Mouse (Mus musculus) midbrain, postnatal 0 days (tissue): ENCODE data around the gene Nxpe5. TPM values are rescaled to one million over a fixed set of nuclear protein-coding genes. Genes with fewer than 3 reads are reported as not detected.

Experiments
- ATAC-seq: fragments of 200-750 bp; cut with Nextera tagmentation; 2 replicates; pipeline ENCODE4 v1.8.0; 2017; ENCODE audit warnings: moderate number of reproducible peaks, mild to moderate bottlenecking, moderate TSS enrichment, moderate library complexity; ENCODE audit not compliant: low FRiP score
- DNase-seq: peaks from one replicate; pipeline ENCODE4 v3.0.0-alpha.2; 2015; ENCODE audit warnings: low spot score
- H3K27ac ChIP-seq: fragments of 300-500 bp; sonication (generic); 2 replicates; pipeline ENCODE4 v1.5.1; 2014; ENCODE audit warnings: low read depth, mild to moderate bottlenecking, low read length, mixed read lengths
- H3K27me3 ChIP-seq: fragments of 300-500 bp; sonication (generic); 2 replicates; pipeline ENCODE4 v1.6.1; 2014; ENCODE audit warnings: low read length, control low read depth, mixed read lengths; ENCODE audit not compliant: insufficient read depth
- H3K36me3 ChIP-seq: fragments of 300-500 bp; sonication (generic); 2 replicates; pipeline ENCODE4 v1.6.1; 2014; ENCODE audit warnings: low read length, control low read depth, mixed read lengths; ENCODE audit not compliant: insufficient read depth
- H3K4me1 ChIP-seq: fragments of 300-500 bp; sonication (generic); 2 replicates; pipeline ENCODE4 v1.6.1; 2014; ENCODE audit warnings: mild to moderate bottlenecking, control low read depth, antibody characterized with exemption, low read length, mixed read lengths; ENCODE audit not compliant: insufficient read depth
- H3K4me2 ChIP-seq: fragments of 300-500 bp; sonication (generic); 2 replicates; pipeline ENCODE4 v1.6.1; 2014; ENCODE audit warnings: low read depth, mild to moderate bottlenecking, low read length, mixed read lengths; ENCODE audit not compliant: poor library complexity, severe bottlenecking
- H3K4me3 ChIP-seq: fragments of 300-500 bp; sonication (generic); 2 replicates; pipeline ENCODE4 v1.5.1; 2014; ENCODE audit warnings: low read depth, mild to moderate bottlenecking, low read length, moderate library complexity
- H3K9ac ChIP-seq: fragments of 300-500 bp; sonication (generic); replicated peaks from 2 replicates; pipeline ENCODE4 v1.6.1; 2014; ENCODE audit warnings: mild to moderate bottlenecking, low read length, moderate library complexity, mixed read lengths; ENCODE audit not compliant: poor library complexity, severe bottlenecking
- H3K9me3 ChIP-seq: fragments of 300-500 bp; sonication (generic); 2 replicates; pipeline ENCODE4 v1.6.1; 2016; ENCODE audit warnings: low read length, control low read depth
- CTCF ChIP-seq: IDR thresholded peaks from 2 replicates; pipeline ENCODE4 v1.5.1; 2016; ENCODE audit warnings: antibody characterized with exemption, mild to moderate bottlenecking
- WGBS: fragments of 180-500 bp; shearing (Covaris S2); extraction: QIAGEN DNeasy Blood & Tissue Kit; methylation state at CpG from one replicate; pipeline ENCODE4 v1.1.7; 2014; 5-methylcytosine and 5-hydroxymethylcytosine counted together
- polyA plus RNA-seq: library from polyadenylated mRNA; unstranded; fragments of >200 nt; fragmentation: Nextera tagmentation; extraction: Ambion mirVana; gene quantifications from 2 replicates; pipeline ENCODE4 v1.2.1, GENCODE M21; 2015
- total RNA-seq: library from RNA; depleted of rRNA; stranded (reverse); fragments of >200 nt; gene quantifications from 2 replicates; pipeline ENCODE4 v1.2.3, GENCODE M21; 2014

Gene Nxpe5
- total and polyA plus RNA-seq, 2 experiments from 2014 or later: not detected

DNA sequence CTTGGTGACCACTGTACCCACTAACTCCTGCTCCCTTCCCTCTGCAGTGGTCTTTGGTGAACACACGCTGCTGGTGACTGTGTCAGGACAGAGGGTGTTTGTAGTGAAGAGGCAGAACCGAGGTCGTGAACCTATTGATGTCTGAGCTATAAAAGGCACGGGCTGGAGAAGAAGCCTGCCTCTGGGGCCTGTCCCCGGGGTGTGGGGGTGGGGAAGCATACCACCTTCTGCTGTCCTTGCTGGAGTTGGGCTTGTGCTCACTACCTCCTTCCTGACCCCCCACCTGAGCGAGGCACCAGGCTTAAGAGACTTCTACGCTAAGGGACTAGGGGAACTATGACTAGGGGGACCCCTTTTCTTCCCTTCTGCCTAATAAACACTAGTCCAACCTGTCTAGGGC, 33.3 kb downstream of the Nxpe5 start:
- 85% methylated on average over 7 of the region's 7 CpGs for WGBS

GRCm38 (mm10) chr5:138260051-138260450, 34.4 kb downstream of the Nxpe5 start:
- H3K27me3 ChIP-seq: no peaks in the 10 kb centered on the region
- no peak for DNase-seq
- H3K36me3 ChIP-seq: peaks cover 33% of the 10 kb centered on the region
- peaks cover 6% of the 10 kb centered on the region; the same call in 1 of the 2 replicates for H3K4me1 ChIP-seq
- TF ChIP-seq CTCF: no peak
- no peaks in the 10 kb centered on the region for H3K9me3 ChIP-seq
- H3K4me2 ChIP-seq: no peak overlapping the region
- H3K4me3 ChIP-seq: no peak overlapping the region
- no peak overlapping the region for H3K27ac ChIP-seq
- 86% methylated on average over 10 of the region's 10 CpGs for WGBS
- ATAC-seq: no peak
- no peak overlapping the region for H3K9ac ChIP-seq

More for the DNA sequence above, 33.3 kb downstream of the Nxpe5 start:
- DNase-seq (no peak), ATAC-seq (no peak)
- Histone ChIP-seq H3K9ac (no peak overlapping the region), H3K9me3 (no peaks in the 10 kb centered on the region), H3K27ac (no peak overlapping the region), H3K36me3 (peaks cover 33% of the 10 kb centered on the region), H3K4me1 (peaks cover 6% of the 10 kb centered on the region; the same call in 1 of the 2 replicates), H3K27me3 (no peaks in the 10 kb centered on the region), H3K4me3 (no peak overlapping the region), H3K4me2 (no peak overlapping the region)
- no peak for TF ChIP-seq CTCF

DNA sequence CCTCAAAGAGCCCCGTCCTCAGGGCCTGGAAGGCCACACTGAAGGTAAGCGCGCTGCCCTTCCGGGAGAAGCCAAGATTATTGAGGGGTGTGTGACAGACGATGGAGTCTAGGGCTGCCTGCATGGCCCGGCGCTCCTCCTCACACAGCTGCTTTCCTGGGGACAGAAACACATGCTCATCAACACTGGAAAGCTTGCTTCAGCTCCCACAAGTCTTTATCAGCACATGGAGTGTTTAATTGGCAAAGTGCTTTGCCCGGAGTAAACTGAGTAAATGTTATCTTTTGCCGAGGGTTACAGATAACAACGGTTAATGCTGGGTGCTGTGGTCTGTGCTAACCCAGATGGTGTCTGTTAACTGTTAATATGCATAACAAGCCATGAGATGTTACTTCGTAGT, 35.1 kb downstream of the Nxpe5 start:
- no peak for DNase-seq
- H3K9ac ChIP-seq: no peak overlapping the region
- peaks cover 33% of the 10 kb centered on the region for H3K36me3 ChIP-seq
- no peaks in the 10 kb centered on the region for H3K9me3 ChIP-seq
- 93% methylated on average over 11 of the region's 11 CpGs for WGBS
- no peaks in the 10 kb centered on the region for H3K27me3 ChIP-seq
- H3K4me1 ChIP-seq: peaks cover 6% of the 10 kb centered on the region; the same call in 1 of the 2 replicates
- TF ChIP-seq CTCF: no peak
- H3K27ac ChIP-seq: no peak overlapping the region
- no peak overlapping the region for H3K4me2 ChIP-seq
- H3K4me3 ChIP-seq: no peak overlapping the region
- ATAC-seq: no peak

DNA sequence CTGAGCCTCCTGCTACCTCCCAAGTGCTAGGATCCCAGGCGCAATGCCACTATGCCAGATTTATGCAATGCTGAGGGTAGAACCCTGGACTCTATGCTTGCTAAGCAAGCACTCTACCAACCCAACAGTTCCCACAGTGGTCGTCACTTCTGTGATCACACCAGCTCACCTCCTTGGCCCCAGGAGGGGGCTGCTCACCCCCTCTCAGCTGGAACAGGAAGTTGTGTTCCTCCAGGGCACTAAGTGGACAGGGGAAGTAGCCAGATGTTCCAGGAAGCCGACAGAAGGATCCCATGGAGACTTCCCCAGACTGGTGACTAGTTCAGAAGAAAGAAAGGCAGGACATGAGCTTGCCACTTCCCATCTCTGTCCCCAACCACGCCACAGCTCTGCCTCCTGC, 36.3 kb downstream of the Nxpe5 start:
- Histone ChIP-seq H3K36me3 (peaks cover 33% of the 10 kb centered on the region), H3K27ac (no peak overlapping the region)

DNA sequence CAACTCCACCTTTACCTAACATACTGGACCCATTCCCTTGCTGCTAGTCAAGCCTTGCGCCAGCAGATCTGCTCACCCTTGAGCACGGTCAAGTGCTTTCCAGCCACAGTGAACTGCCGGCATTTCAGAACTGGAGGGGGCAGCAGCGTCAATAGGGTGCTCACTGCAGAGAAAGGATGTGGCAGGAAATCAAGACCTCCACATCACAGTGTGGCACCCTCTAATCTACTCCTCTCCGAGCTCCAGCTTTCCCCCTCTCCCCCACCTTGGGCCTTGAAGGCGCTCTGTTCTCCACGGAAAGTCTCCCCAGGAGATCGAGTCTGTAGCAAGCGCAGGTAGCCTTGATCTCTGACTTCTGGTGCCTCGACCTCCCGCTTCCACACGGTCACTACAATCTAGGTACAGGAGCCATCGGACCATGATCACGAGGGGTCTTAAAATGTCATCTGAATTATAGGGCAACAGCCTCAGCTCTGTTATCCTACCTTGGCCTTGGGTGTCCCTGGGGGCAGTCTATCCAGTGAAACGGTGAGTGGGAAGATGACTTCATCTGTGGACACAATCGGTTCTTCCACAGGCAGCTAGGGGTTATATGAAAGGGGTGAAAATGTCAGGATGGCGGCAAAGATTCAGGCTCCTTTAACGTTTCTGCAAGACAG, 37.0 kb downstream of the Nxpe5 start:
- DNase-seq (no peak), ATAC-seq (no peak)
- Histone ChIP-seq H3K36me3 (peaks cover 30% of the 10 kb centered on the region), H3K27me3 (no peaks in the 10 kb centered on the region), H3K9ac (peak overlapping the region; percentile 95), H3K4me2 (peak overlapping the region; percentile 63), H3K9me3 (no peaks in the 10 kb centered on the region), H3K4me1 (peaks cover 4% of the 10 kb centered on the region; the same call in 1 of the 2 replicates), H3K27ac (peak overlapping the region; percentile 79; the same call in 1 of the 2 replicates), H3K4me3 (peak overlapping the region; percentile 94)
- WGBS: 66% methylated on average over 18 of the region's 18 CpGs
- TF ChIP-seq CTCF: no peak

More for the DNA sequence above, 36.3 kb downstream of the Nxpe5 start:
- WGBS: 84% methylated on average over 4 of the region's 4 CpGs
- no peak for ATAC-seq
- no peak overlapping the region for H3K4me2 ChIP-seq
- no peak overlapping the region for H3K4me3 ChIP-seq
- H3K4me1 ChIP-seq: peaks cover 4% of the 10 kb centered on the region; the same call in 1 of the 2 replicates
- H3K9ac ChIP-seq: no peak overlapping the region
- H3K27me3 ChIP-seq: no peaks in the 10 kb centered on the region
- no peak for DNase-seq
- no peak for TF ChIP-seq CTCF
- no peaks in the 10 kb centered on the region for H3K9me3 ChIP-seq
